Mouse (Mus musculus): ENCODE results near the gene P4ha3. TPM values are rescaled to one million over a fixed set of nuclear protein-coding genes. Genes with fewer than 3 reads are reported as not detected.

P4ha3 gene
- total RNA-seq (2015; ENCODE audit: low replicate concordance) (not detected in 2 replicates), total RNA-seq (2017; ENCODE audit: low replicate concordance) (not detected in 2 replicates)

DNA sequence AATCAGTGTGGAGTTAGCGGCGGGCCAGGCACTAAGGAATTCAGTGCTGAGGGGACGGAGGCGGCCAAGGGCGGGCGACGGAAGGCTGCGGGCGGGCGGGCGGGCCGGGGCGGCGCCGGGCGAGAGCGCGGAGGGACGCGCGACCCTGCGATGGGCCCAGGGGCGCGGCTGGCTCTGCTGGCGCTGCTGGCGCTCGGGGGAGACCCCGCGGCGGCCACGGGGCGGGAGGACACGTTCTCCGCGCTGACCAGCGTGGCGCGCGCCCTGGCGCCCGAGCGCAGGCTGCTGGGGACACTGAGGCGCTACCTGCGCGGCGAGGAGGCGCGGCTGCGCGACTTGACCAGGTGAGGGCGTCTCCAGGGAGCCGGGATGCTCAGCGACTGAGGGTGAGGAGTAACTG, at the start of gene P4ha3:
P4ha3 (plus strand) TSS at position 138 of the 400 bp plus-strand sequence.
- ATAC-seq (replicated peaks; ENCODE audit: low FRiP score, poor library complexity, severe bottlenecking), result no peak

DNA sequence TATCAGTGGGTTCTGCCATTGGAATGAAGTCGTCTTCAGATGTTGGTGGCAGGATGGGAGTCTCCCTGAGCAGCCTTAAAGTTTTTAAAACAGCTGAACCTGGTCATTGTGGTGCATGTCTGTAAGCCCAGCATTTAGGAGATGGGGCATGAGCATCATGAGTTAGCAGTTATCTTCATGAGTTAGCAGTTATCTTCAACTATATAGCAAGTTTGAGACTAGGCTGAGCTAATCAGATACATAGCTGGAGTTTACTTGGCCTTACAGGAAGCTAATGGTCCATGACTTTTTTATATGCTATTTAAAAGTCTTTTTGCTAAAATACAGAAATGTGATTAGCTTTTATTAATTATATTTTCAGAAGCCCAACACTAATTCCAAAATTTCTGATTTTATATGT, 47.0 kb upstream of the P4ha3 start:
- no peak for ATAC-seq (replicated peaks; ENCODE audit: low FRiP score, poor library complexity, severe bottlenecking)

DNA sequence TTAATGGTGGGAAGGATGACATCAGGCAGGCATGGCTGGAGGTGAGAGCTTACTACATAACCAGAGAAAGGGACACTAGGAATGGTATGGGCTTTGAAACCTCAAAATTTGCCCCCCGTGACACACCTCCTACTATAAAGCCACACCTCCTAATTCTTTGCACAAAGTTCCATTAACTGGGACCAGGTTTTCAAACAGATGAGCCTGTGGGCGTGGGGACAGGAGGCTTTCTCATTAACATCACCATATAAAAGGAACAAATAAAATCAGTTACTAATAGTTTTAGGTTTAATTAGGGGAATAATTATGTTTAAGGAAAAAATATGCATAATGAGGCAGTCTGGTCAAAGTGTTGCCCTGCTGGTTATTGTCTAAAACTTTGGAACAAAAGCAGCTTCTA, 44.7 kb upstream of the P4ha3 start:
- ATAC-seq (replicated peaks; ENCODE audit: low FRiP score, poor library complexity, severe bottlenecking), result no peak

DNA sequence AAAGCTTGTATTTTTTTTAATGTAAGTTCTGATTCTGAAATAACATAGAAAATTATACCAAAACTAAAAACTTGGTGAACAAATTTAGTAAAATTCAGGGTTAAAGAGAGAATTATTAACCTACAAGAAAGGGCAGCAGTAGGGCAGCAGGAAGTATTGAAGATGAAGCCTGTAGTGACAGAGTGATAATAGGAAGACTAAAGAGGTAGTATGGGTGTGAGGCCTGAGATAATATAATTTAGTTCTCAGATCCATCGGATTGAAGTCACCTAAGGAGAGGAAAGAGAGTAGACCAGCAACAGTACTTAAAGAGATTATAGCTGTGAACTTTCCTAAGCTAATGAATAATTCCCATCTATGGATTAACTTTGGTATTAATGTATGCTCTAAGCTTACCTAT, 42.3 kb upstream of the P4ha3 start:
- no peak for ATAC-seq (replicated peaks; ENCODE audit: low FRiP score, poor library complexity, severe bottlenecking)

DNA sequence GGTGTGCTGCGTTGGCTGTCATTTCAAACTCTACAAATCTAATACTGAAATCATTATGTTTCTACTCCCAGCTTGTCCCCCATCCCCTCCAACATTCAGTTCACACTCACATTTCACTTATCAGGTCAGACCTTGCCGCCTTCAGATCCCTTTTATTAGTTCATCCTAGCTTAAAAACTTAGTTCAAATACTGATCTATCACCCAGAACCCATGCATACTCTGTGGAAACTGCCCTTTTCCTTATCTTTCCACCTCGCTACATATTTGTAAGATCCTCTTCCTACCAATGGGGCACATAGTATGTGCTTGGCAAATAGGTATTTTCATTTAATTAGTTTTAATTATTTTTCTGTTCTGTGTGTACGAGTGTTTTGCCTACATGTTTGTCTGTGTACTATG, 41.1 kb upstream of the P4ha3 start:
- no peak for ATAC-seq (replicated peaks; ENCODE audit: low FRiP score, poor library complexity, severe bottlenecking)

DNA sequence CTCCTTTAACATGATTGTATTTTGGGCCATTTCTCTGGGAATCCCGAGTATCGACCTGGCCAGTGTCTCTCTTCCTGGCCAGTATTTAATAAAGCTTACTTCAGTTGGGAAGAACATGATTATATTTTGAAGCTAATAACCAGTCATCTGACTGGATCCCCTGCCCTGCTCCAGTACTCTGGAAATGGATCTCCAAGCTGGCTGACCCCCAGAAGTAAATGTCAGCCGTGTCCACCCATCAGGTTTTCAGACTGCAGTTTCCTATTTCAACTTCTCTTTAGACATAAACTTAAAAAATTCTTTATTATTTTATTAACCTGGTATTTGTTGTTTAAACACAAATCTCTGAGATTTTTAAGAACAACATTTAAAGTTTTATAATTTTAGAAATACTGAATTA, 40.1 kb upstream of the P4ha3 start:
- no peak for ATAC-seq (replicated peaks; ENCODE audit: low FRiP score, poor library complexity, severe bottlenecking)

DNA sequence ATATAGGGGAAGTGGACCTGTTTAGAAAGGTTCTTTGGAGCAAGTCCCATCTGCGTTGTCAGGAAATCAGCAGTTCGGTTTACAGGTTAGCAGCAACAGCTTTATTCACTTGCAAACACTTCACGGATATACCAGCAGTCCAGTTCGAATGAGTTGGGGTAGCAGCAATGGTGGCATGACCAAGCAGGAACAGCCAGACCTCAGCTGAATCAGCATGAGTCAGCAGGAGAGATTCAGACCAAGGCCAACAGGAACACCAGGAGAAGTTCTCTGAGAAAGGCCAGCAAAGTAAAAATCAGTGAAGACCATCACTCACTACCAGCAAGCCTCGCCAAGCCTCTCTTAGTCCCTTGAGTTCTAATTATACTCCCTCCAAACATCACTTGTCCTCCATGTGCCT, 34.7 kb upstream of the P4ha3 start:
- peak; percentile 57; the same call in 1 of the 2 replicates for ATAC-seq (replicated peaks; ENCODE audit: low FRiP score, poor library complexity, severe bottlenecking)

DNA sequence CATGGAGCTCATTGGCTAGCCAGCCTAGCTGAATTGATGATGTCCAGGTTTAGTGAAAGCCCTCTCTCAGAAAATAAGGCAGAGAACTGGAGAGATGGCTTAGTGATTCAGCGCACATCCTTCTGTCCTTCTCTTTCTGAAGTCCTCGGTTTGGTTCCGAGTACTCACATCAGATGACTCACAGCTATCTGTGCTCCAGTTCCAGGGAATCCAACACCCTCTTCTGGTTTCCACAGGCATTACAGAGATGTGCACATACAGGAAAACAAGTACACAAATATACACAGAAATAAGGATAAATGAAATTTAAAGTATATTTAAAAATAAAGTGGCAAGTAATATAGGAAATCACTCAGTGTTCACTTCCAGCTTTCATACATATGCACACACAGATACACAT, 23.0 kb upstream of the P4ha3 start:
- no peak for ATAC-seq (replicated peaks; ENCODE audit: low FRiP score, poor library complexity, severe bottlenecking)

DNA sequence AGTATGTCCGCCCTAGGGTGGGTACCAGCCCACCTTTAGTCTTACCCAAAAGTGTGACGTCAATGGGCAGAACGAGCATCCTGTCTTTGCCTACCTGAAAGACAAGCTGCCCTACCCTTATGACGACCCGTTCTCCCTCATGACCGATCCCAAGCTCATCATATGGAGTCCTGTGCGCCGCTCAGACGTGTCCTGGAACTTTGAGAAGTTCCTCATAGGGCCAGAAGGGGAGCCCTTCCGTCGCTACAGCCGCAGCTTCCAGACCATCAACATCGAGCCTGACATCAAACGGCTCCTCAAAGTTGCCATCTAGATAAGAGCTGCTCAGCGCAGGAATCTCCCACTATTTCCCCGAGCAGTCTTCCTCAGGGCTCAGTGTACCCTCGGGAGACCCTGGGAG, 20.4 kb upstream of the P4ha3 start:
- peak; percentile 52 for ATAC-seq (replicated peaks; ENCODE audit: low FRiP score, poor library complexity, severe bottlenecking)

DNA sequence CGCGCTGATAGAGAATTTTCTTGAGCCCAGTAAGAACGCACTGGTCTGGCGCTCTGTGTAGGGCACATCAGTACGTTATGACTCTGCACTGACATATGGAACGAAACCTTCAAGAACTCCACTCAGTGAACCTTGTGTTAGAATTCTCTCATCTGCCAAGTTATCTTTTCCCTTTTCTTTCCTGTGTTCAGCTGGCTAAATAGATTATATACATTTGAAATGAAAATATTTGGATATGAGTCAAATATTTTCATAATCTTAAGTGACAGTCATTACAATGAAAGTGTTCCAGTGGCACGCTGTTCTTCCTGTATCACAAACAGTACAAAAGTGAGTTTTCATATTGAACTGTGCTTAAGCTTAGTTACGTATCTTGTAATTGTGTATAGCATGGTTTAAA, 13.0 kb upstream of the P4ha3 start:
- no peak for ATAC-seq (replicated peaks; ENCODE audit: low FRiP score, poor library complexity, severe bottlenecking)

DNA sequence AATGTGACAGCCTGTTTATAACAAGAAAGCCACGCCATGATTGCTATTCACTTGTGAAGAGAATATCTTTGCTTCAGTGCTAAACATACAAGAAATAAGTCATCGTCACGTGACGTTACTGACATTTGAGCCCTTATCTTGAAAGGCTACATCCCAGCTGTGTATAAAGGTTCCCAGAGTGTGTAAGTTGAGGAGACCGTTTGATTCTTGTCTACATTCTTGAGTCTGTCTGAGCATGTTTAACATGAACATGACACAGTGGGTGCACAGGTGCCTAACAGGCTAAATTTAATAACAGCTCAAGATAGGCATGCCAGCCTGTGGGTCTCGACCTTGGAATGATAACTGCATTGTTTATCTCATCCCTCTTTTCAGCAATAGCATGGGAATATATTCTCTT, 10.8 kb upstream of the P4ha3 start:
- ATAC-seq (replicated peaks; ENCODE audit: low FRiP score, poor library complexity, severe bottlenecking), result no peak

DNA sequence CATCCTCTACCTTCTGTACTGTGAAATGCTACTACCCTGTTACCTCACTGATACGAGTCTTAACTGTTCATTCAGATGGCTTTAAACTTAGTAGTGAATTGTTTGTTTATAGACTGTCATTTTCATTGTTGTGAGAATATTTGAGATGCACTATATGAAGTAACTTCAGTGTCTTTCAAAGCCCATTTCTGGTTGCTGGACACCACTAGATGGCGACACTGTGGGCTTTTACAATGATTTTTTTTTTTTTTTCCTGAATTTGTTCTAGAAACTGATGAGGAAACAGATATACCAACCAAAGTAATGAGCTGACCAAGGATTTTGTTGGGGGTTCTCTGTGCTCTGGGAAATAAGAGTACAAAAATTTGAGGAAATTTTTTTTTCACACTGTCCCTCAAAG, 8.9 kb upstream of the P4ha3 start:
- ATAC-seq (replicated peaks; ENCODE audit: low FRiP score, poor library complexity, severe bottlenecking), result no peak

DNA sequence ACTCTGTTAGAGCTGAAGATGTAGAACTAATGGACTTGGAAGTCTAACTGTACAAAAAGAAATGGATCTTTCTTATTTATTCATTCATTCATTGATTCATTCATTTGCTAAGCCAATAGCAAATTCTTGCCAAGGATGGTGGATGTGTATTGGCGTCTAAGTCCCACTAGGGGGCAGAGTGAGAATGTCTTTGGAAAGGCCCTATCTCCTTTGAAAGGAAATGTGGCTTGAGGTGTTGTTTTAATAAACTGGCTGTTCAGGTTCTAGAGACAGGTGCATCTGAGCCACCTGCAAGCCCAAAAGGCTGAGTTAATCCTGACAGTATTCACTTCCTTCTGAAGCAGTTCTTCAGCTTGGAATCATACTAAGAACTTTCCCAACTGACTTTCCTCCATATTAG, 5.5 kb upstream of the P4ha3 start:
- peak; percentile 67; the same call in 1 of the 2 replicates for ATAC-seq (replicated peaks; ENCODE audit: low FRiP score, poor library complexity, severe bottlenecking)

DNA sequence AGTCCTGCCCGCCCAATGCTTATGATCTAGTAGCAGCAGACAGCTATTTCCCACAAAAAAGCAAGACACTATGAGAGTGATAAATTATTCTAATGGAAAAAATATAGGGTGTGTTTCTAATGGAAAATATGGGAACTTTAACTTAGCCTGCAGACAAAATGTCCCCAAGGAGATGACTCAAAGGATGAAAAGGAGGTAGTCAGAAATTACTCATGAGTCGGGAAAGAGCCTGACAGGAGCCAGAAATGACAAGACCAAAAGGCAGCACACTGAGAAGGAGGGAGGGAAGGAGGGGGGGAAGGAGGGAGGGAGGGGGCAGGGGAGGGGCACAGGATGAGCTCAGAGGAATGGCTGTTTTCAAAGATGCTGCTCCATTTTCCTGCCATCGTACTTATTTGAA, 3.7 kb upstream of the P4ha3 start:
- ATAC-seq (replicated peaks; ENCODE audit: low FRiP score, poor library complexity, severe bottlenecking), result no peak

DNA sequence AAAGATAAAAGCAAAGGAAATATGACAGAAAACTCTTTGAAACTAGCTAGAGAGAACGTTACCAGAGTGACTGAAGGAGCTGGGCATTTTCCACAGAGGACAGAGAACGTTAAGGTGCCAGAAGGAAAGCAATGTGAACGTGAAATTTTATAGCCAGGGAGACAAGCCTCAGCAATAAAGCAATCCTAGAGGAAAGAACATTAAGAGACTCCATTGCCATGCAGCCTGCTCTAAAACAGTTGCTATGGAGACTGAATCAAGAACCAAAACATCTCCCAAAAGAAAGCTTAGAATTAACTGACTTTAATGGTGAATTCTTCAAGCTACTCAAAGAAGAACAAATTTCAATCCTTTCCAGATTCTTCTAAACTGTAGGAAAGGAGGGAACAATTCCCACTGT, 2.0 kb upstream of the P4ha3 start:
- no peak for ATAC-seq (replicated peaks; ENCODE audit: low FRiP score, poor library complexity, severe bottlenecking)

DNA sequence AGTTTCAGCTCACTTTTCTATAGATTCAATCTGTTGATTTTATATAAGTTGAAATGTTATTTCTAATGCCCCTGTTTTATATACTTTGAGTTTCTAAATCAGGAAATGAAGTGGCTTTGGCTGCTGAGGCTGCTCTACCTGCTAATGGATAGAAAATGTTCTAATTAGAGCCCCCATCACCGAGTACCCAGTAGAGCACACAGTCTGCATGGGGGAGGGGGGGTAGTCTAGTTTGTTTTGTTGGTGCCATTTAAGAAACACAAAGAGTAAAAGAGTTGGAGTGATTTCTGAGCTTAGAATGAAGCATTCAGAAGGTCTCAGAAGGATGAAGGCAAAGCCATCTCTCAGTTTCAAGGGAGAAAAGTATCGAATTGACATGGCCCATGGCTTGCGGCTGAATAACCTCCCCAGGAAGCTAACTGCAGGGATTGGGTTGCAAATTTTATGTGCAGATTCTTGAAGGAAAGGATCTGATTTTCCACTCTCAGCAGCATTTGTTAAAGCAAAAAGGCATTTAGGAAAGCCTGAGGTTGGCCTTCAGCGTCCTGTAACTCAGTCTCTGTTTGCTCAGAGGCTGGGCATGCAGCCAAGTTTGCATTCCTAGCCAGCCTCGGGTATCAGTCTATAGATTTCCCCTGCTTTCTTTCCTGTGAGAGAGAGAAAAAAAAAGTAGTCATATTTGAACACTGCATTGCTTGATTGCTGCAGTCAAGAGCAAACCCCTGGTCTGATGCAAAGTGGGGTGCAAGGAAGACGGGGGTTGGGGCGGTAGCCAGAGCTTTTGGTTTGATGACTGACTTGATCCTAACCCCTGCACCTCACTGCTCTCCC, 2.6 kb downstream of the P4ha3 start:
- no peak for ATAC-seq (replicated peaks; ENCODE audit: low FRiP score, poor library complexity, severe bottlenecking)

DNA sequence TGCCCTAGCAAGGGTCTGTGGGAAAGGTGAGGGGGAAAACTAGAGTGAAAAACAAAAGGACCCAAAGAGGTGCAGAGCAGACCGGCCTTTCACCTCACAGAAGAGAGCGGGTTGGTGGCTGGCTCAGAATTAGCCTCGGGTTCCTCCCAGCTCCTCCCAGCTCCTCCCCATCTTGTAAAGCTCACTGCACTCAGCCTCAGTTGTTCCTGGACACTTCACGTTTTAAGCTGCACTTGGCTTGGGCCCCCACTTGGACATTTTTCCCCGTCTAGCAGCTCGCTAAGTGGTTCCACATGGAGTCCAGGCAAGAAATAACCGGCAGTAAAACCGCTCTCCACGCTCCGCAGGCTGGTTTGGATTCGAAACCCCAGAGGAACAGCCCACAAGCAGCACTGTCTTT, 3.3 kb downstream of the P4ha3 start:
- ATAC-seq (replicated peaks; ENCODE audit: low FRiP score, poor library complexity, severe bottlenecking), result no peak

DNA sequence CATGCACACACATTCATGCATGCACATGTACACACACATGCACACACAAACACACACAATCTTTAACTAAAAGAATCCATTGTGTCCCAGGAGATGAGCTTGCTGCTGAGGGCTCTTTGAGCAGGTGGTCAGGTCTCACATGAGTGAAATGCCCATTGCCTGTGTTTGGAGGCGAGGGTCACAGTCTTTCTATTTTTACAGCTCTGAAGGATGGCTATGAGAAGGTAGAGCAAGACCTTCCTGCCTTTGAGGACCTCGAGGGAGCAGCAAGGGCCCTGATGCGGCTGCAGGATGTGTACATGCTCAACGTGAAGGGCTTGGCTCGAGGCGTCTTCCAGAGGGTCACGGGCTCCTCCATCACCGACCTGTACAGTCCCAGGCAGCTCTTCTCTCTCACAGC, 8.2 kb downstream of the P4ha3 start:
- ATAC-seq (replicated peaks; ENCODE audit: low FRiP score, poor library complexity, severe bottlenecking), result no peak

DNA sequence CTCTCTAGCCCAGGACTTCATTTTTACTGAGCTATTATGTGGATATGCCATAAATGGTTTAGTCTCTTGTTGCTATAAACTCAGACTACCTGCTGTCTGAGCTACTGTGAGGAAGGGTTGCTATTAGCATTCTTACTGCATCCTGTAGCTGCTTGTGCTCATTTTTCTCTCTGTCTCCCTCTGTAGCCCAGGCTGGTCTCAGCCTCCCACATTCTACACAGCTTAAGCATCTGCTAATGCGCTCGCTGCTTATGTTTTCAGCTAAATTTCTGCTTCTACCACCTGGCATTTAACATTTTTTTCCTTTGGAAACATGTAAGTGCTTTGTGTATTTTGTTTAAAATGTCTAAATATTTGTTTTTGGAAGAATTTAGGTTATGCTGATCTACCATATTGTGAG, 10.4 kb downstream of the P4ha3 start:
- no peak for ATAC-seq (replicated peaks; ENCODE audit: low FRiP score, poor library complexity, severe bottlenecking)

DNA sequence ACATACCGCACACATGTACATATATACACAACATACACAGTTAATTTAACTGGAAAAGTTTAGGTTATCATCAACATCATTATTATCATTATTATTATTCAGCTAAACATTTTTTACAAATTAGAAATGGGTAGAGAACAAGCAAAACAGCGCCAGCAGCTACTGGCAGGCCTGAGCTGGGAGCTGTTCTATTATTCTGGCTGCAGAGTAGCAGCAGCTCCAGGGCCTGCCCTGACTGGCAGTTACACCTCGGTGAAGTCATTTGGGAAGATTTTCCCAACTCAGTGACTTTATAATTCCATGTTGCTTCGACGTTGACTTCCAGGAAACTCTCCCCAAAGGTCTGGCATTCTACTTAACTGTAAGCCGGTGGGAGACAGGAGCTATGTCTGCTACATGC, 11.4 kb downstream of the P4ha3 start:
- ATAC-seq (replicated peaks; ENCODE audit: low FRiP score, poor library complexity, severe bottlenecking), result no peak

DNA sequence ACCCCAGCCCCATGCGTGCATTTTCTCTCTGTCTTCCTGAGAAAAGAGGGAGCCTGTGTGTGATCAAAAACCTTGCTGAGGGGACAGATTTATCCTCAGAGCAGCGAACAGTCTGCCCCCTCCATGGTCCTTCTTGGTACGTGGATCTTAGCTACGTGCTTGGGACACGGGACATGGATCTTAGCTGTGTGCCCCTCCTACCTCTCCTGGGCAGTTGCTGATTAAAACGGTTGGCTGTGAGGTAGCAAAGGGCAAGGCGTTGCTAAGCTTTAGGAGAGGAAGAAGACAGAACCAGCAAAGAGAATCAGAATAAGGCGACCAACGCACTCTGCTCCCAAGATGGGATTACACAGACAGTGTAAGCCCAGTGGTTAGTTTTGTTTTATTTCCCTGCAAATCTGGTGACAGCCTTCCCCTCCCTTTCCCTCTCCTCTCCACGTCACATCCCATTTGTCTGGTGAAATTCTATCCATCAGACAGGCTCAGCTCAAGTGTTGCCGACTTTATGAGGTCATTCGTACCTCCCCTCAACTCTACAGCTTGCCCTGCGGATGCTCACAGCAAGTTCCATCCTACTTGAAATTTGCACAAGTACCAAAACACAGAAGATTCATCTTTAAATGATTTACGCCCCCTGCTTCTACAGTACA, 13.7 kb downstream of the P4ha3 start:
- ATAC-seq (replicated peaks; ENCODE audit: low FRiP score, poor library complexity, severe bottlenecking), result no peak

Data from erythroid progenitor cell, adult 5-6 weeks (primary cell).